Mouse (Mus musculus): ENCODE results near the gene Mfrp.

- peak; percentile 41 for TF ChIP-seq CTCF (IDR thresholded peaks at IDR 0.05; ENCODE audit: control insufficient read depth, insufficient read depth, insufficient read length)
- no peak for TF ChIP-seq CEBPB (IDR thresholded peaks at IDR 0.05; ENCODE audit: low read depth)
- TF ChIP-seq MYOG (IDR thresholded peaks at IDR 0.05; ENCODE audit: control insufficient read depth, extremely low read depth, insufficient read length): no peak
- TF ChIP-seq MYOD1 (IDR thresholded peaks at IDR 0.05; ENCODE audit: control insufficient read depth, insufficient read length, low read depth): no peak
- no peak for TF ChIP-seq MAX (IDR thresholded peaks at IDR 0.05)
Observed at GRCm38 (mm10) chr9:44125546-44126428, 24.3 kb downstream of the Mfrp start.

Data from C2C12 (cell line).